Mouse (Mus musculus): Measurements from ENCODE around the gene Nif3l1. TPM values are rescaled to one million over a fixed set of nuclear protein-coding genes. Genes with fewer than 3 reads are reported as not detected.

Gene Nif3l1
- polyA plus RNA-seq, 1 experiment: 0.08 TPM

- Histone ChIP-seq H3K4me1 (ENCODE audit: control insufficient read depth) (peaks cover 29% of the 10 kb centered on the region), H3K9me3 (ENCODE audit: control insufficient read depth, low read length) (peaks cover 44% of the 10 kb centered on the region), H3K27me3 (ENCODE audit: control insufficient read depth) (no peaks in the 10 kb centered on the region), H3K36me3 (ENCODE audit: control insufficient read depth) (peaks cover 16% of the 10 kb centered on the region), H3K4me3 (replicated peaks) (no peak overlapping the region)
- TF ChIP-seq GATA1 (IDR thresholded peaks at IDR 0.05; ENCODE audit: low read length): no peak
- TF ChIP-seq TAL1 (IDR thresholded peaks at IDR 0.05; ENCODE audit: low read length): no peak
Observed at GRCm38 (mm10) chr1:58507249-58507648, 62.3 kb downstream of the Nif3l1 start.

Other genes with a start within 250 kb of the Nif3l1 start
- not detected in 2 replicates for gene Aox4, start 234.8 kb upstream of the Nif3l1 start, polyA plus RNA-seq (2012)
- not detected in 2 replicates for gene Aox2, start 166.8 kb upstream of the Nif3l1 start, polyA plus RNA-seq (2012)
- gene Bzw1, start 52.3 kb upstream of the Nif3l1 start, polyA plus RNA-seq (2012): 0.15 and 0.30 TPM in 2 replicates
- gene Clk1, start 21.1 kb upstream of the Nif3l1 start, polyA plus RNA-seq (2012): 1.5 and 2.9 TPM in 2 replicates
- 0.40 and 0.43 TPM in 2 replicates for gene Ppil3, start 335 bp downstream of the Nif3l1 start, polyA plus RNA-seq (2012)
- gene Orc2, start 60.0 kb downstream of the Nif3l1 start, polyA plus RNA-seq (2012): 2.7 and 2.8 TPM in 2 replicates
- gene Fam126b, start 141.2 kb downstream of the Nif3l1 start, polyA plus RNA-seq (2012): 0.03 TPM in 2 replicates
- 0.62 and 1.2 TPM in 2 replicates for gene Ndufb3, start 141.2 kb downstream of the Nif3l1 start, polyA plus RNA-seq (2012)